Mouse (Mus musculus): ENCODE measurements around the gene Slc9a1. TPM values are rescaled to one million over a fixed set of nuclear protein-coding genes. Genes with fewer than 3 reads are reported as not detected.

The Slc9a1 gene
- polyA plus RNA-seq, 1 experiment: 39.9 TPM

GRCm38 (mm10) chr4:133386061-133386797 lies 16.7 kb downstream of the Slc9a1 start:
- no peak for TF ChIP-seq CTCF (IDR thresholded peaks at IDR 0.05; ENCODE audit: insufficient read depth, low read length)
- TF ChIP-seq POLR2A (IDR thresholded peaks at IDR 0.05; ENCODE audit: borderline replicate concordance, extremely low read depth, low read depth, low read length): no peak
- no peak for DNase-seq
- peaks cover 19% of the 10 kb centered on the region for H3K4me1 ChIP-seq (ENCODE audit: control insufficient read depth, insufficient read depth, low read length)
- no peak overlapping the region for H3K4me3 ChIP-seq (replicated peaks; ENCODE audit: extremely low read depth, low read depth, low read length)
- WGBS: 76% methylated on average over 7 of the region's 7 CpGs

- Histone ChIP-seq H3K4me1 (ENCODE audit: control insufficient read depth, insufficient read depth, low read length) (peaks cover 26% of the 10 kb centered on the region), H3K4me3 (replicated peaks; ENCODE audit: extremely low read depth, low read depth, low read length) (no peak overlapping the region)
- TF ChIP-seq CTCF (IDR thresholded peaks at IDR 0.05; ENCODE audit: insufficient read depth, low read length) (no peak), POLR2A (IDR thresholded peaks at IDR 0.05; ENCODE audit: borderline replicate concordance, extremely low read depth, low read depth, low read length) (no peak)
- no peak for DNase-seq
These were observed 17.5 kb downstream of the Slc9a1 start for GRCm38 (mm10) chr4:133387053-133387452.

- WGBS: 45% methylated on average over 16 of the region's 16 CpGs
- peaks cover 26% of the 10 kb centered on the region for H3K4me1 ChIP-seq (ENCODE audit: control insufficient read depth, insufficient read depth, low read length)
- no peak overlapping the region for H3K4me3 ChIP-seq (replicated peaks; ENCODE audit: extremely low read depth, low read depth, low read length)
- TF ChIP-seq POLR2A (IDR thresholded peaks at IDR 0.05; ENCODE audit: borderline replicate concordance, extremely low read depth, low read depth, low read length): no peak
- TF ChIP-seq CTCF (IDR thresholded peaks at IDR 0.05; ENCODE audit: insufficient read depth, low read length): no peak
- no peak for DNase-seq
These were observed 19.5 kb downstream of the Slc9a1 start for GRCm38 (mm10) chr4:133388781-133389552.

- DNase-seq: no peak
- TF ChIP-seq POLR2A (IDR thresholded peaks at IDR 0.05; ENCODE audit: borderline replicate concordance, extremely low read depth, low read depth, low read length): no peak
- TF ChIP-seq CTCF (IDR thresholded peaks at IDR 0.05; ENCODE audit: insufficient read depth, low read length): no peak
- Histone ChIP-seq H3K4me3 (replicated peaks; ENCODE audit: extremely low read depth, low read depth, low read length) (no peak overlapping the region), H3K4me1 (ENCODE audit: control insufficient read depth, insufficient read depth, low read length) (peaks cover 29% of the 10 kb centered on the region)
- 61% methylated on average over 2 of the region's 2 CpGs for WGBS
These were observed 20.5 kb downstream of the Slc9a1 start for GRCm38 (mm10) chr4:133390042-133390441.

- Histone ChIP-seq H3K4me3 (replicated peaks; ENCODE audit: extremely low read depth, low read depth, low read length) (no peak overlapping the region), H3K4me1 (ENCODE audit: control insufficient read depth, insufficient read depth, low read length) (peaks cover 29% of the 10 kb centered on the region)
- no peak for TF ChIP-seq POLR2A (IDR thresholded peaks at IDR 0.05; ENCODE audit: borderline replicate concordance, extremely low read depth, low read depth, low read length)
- TF ChIP-seq CTCF (IDR thresholded peaks at IDR 0.05; ENCODE audit: insufficient read depth, low read length): no peak
- WGBS: 79% methylated on average over 6 of the region's 6 CpGs
- DNase-seq: no peak
These were observed 21.1 kb downstream of the Slc9a1 start for GRCm38 (mm10) chr4:133390585-133390984.

GRCm38 (mm10) chr4:133391185-133392040 lies 21.9 kb downstream of the Slc9a1 start:
- no peak for DNase-seq
- no peak overlapping the region for H3K4me3 ChIP-seq (replicated peaks; ENCODE audit: extremely low read depth, low read depth, low read length)
- TF ChIP-seq CTCF (IDR thresholded peaks at IDR 0.05; ENCODE audit: insufficient read depth, low read length): no peak
- TF ChIP-seq POLR2A (IDR thresholded peaks at IDR 0.05; ENCODE audit: borderline replicate concordance, extremely low read depth, low read depth, low read length): no peak
- WGBS: 40% methylated on average over 18 of the region's 18 CpGs
- H3K4me1 ChIP-seq (ENCODE audit: control insufficient read depth, insufficient read depth, low read length): peaks cover 29% of the 10 kb centered on the region

GRCm38 (mm10) chr4:133394981-133395573 lies 25.6 kb downstream of the Slc9a1 start:
- Histone ChIP-seq H3K4me1 (ENCODE audit: control insufficient read depth, insufficient read depth, low read length) (peaks cover 24% of the 10 kb centered on the region), H3K4me3 (replicated peaks; ENCODE audit: extremely low read depth, low read depth, low read length) (no peak overlapping the region)
- WGBS: 76% methylated on average over 4 of the region's 4 CpGs
- no peak for DNase-seq
- TF ChIP-seq POLR2A (IDR thresholded peaks at IDR 0.05; ENCODE audit: borderline replicate concordance, extremely low read depth, low read depth, low read length) (no peak), CTCF (IDR thresholded peaks at IDR 0.05; ENCODE audit: insufficient read depth, low read length) (no peak)

GRCm38 (mm10) chr4:133396079-133396478 lies 26.6 kb downstream of the Slc9a1 start:
- 69% methylated on average over 2 of the region's 2 CpGs for WGBS
- DNase-seq: no peak
- Histone ChIP-seq H3K4me1 (ENCODE audit: control insufficient read depth, insufficient read depth, low read length) (peaks cover 14% of the 10 kb centered on the region), H3K4me3 (replicated peaks; ENCODE audit: extremely low read depth, low read depth, low read length) (no peak overlapping the region)
- TF ChIP-seq POLR2A (IDR thresholded peaks at IDR 0.05; ENCODE audit: borderline replicate concordance, extremely low read depth, low read depth, low read length) (no peak), CTCF (IDR thresholded peaks at IDR 0.05; ENCODE audit: insufficient read depth, low read length) (no peak)

GRCm38 (mm10) chr4:133397299-133397698 lies 27.8 kb downstream of the Slc9a1 start:
- WGBS: 56% methylated on average over 5 of the region's 5 CpGs
- peaks cover 6% of the 10 kb centered on the region for H3K4me1 ChIP-seq (ENCODE audit: control insufficient read depth, insufficient read depth, low read length)
- no peak for TF ChIP-seq CTCF (IDR thresholded peaks at IDR 0.05; ENCODE audit: insufficient read depth, low read length)
- no peak for TF ChIP-seq POLR2A (IDR thresholded peaks at IDR 0.05; ENCODE audit: borderline replicate concordance, extremely low read depth, low read depth, low read length)
- no peak overlapping the region for H3K4me3 ChIP-seq (replicated peaks; ENCODE audit: extremely low read depth, low read depth, low read length)
- no peak for DNase-seq

Measured in lung, adult 2 months (tissue).